Mouse (Mus musculus) ES-CJ7 (cell line): Measurements from ENCODE around the gene Cyp4f16.
A peak's percentile ranks its signal among the peaks of the same experiment; 100 is the strongest.
"Not testable (repeated sequence)": the region's sequence is repeated elsewhere in the genome, so short reads cannot be mapped to it uniquely, and the experiment has no call there.

Experiments
- DNase-seq: peaks from one replicate; pipeline ENCODE4 v3.0.0; 2011; ENCODE audit warnings: low read depth, low spot score

Gene Cyp4f16

DNA sequence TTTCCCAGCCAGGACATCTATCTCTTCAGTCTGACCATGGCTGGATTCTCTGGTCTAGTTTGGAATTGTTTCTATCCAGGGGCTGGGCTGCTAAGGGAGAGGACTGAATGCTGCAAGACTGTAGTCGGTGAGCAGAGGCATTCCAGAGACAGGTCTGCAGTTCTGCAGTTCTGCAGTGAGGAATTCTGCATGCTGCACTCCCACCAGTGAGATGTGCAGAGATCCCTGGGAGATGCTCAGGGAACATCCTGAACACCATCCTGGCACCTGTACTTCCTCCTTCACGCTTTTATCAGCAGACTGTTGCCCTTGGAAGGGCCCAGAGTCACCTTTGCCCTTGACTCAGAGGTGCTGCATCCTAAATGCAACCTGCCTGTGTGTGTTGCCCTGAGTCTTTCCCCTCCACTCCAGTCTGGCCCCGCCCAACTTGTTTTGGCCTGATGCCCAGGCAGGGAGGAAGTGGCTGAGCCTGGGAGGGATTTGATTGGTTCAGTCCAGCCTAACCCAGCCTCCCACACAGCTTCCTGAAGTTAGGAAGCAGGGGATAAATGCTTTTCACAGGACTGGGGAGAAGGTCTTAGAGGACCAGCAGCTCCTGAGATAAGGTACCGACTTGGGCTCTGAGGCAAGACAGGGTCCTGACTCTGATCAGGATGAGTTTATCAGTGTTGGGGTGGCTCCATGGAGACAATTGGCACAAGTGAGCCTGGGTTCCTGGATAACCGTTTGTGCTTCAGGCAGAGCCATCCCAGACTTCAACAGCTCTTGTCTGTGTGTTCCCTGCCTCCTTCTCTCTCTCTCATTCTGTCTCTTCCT, at the start of gene Cyp4f16:
Gene Cyp4f16 (plus strand): TSS at position 508 of the 816 bp plus-strand sequence.
- peak; percentile 84 for DNase-seq

DNA sequence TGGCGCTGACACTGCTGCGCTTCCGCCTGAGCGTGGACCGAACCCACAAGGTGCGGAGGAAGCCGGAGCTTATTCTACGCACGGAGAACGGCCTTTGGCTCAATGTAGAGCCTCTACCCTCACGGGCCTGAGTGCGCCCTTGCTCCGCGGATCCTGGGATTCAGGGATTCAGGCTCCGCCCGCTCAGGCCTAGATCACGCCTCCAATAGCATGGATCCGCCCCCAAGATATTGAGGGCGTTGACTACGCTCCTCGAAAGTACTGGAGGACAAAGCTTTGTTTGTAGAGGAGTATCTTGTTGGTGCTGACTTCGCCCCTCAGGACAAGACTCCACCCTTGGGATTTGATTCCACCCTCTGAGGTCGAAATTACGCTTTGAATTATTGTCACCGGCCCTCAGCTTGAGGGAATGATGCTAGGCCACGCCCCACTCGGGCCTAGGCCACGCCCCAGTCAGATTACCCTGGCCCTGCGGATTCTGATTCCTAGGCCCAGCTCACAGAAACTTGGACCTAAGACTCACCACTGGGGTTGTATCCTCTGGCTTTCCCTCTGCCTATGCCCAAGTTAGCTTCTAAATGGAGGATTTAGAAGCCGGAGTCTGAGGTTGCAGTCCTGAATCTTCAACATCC, 43.9 kb upstream of the Cyp4f16 start:
- DNase-seq = peak; percentile 82

- DNase-seq = peak; percentile 72
Measured at GRCm38 (mm10) chr17:32494601-32495000, 41.8 kb upstream of the Cyp4f16 start.

DNA sequence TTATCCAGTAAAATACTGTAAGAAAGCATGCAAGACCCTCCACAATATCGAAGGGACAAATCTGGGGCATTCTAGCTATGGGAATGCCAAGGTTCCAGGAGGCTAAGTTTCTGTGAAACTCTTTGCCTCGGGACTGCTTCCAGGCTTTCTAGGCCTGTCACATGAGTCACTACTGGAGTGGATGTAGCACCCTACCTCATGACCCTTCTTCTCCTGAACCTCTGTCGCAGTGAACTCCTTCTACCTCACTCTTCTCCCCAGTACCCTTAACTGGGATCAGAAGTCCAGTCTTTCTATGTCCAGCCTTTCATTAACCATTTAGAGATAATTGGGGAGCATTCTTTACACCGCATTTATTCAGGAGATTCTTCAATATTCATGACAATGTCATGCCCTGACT, 35.8 kb upstream of the Cyp4f16 start:
- not testable (repeated sequence) for DNase-seq

GRCm38 (mm10) chr17:32501051-32501450, 35.3 kb upstream of the Cyp4f16 start:
- no peak for DNase-seq

GRCm38 (mm10) chr17:32503111-32503510, 33.2 kb upstream of the Cyp4f16 start:
- DNase-seq = no peak

DNA sequence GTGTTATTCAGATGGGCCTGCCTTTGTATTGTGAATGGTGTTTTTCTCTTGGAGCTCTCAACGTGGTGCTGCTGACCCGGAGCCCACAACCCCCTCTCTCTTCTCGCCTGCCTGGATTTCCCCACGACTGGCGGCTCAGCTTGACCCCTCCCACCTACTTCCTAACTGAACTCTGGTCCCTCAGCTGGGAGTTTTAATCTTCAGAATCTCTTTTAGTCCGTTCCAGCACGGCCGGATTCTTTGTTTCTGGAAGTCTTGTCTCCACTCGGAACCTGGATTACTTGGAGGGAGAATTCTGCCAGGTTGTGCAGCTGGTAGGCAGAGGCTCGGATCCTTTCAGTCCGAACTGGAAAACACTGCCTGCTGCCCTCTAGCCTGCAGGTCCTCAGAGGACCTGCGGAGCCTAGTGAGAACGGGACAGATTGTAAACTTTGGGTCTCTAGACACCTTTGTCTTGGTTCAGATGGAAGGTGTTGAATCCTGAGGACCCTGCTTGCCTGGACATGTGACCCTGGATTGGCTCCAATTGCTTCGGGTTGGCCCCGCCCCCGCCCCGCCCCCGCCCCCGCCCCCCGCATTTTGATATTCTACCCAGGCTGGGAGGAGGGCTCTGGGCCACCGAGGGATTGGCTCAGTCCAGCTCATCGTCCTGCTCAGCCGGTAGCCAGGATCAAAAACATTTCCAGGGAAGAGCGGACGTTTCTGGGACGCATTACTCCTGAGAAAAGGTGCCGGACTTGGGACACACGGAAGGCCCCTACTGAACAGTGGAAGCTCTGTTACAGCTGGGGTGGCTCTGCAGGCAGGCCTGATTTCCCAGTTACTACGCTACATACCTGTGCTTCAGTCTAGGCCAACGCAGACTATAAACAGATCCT, 30.3 kb upstream of the Cyp4f16 start, which contains the start of gene Cyp4f17:
Gene Cyp4f17 (plus strand): TSS at position 200 of the 878 bp plus-strand sequence.
- peak; percentile 58 for DNase-seq

GRCm38 (mm10) chr17:32506729-32507245, 29.6 kb upstream of the Cyp4f16 start:
- no peak for DNase-seq

- DNase-seq = peak; percentile 41
Measured at GRCm38 (mm10) chr17:32516126-32516525, 20.2 kb upstream of the Cyp4f16 start.

DNA sequence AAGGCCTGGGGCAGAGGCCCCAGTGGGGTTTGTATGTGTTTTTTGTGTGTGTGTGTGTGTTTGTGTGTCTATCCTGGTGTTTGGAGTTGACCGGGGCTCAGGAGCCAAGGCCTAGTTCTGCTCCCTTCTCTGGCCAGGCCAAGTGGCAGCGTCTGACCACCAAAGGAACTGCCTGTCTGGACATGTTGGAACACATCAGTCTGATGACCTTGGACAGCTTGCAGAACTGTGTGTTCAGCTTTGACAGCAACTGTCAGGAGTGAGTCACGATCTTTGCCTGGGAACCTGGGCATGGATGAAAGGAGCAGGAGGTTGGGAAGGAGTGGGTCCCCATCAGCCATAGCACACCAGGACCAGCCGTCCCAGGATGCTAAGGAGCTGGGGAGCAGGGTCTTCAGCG, 14.4 kb upstream of the Cyp4f16 start:
- no peak for DNase-seq

- DNase-seq = no peak
Measured at GRCm38 (mm10) chr17:32522386-32522785, 14.0 kb upstream of the Cyp4f16 start.

- no peak for DNase-seq
Measured at GRCm38 (mm10) chr17:32522816-32523215, 13.5 kb upstream of the Cyp4f16 start.

DNA sequence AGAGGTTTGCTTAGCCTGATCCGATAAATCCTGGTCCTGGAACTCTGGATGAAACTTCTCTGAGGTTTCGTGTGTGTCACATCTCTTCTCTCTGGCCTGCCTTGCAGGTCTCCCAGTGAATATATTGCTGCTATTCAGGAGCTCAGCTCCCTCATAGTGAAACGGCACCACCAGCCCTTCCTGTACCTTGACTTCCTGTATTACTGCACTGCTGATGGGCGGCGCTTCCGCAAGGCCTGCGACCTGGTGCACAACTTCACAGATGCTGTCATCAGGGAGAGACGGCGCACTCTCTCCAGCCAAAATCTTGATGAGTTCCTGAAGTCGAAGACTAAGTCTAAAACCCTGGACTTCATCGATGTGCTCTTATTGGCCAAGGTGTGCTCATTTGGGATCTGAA, 12.5 kb upstream of the Cyp4f16 start:
- no peak for DNase-seq

GRCm38 (mm10) chr17:32526341-32526740, 10.0 kb upstream of the Cyp4f16 start:
- DNase-seq = not testable (repeated sequence)

GRCm38 (mm10) chr17:32527748-32528147, 8.6 kb upstream of the Cyp4f16 start:
- DNase-seq = no peak

GRCm38 (mm10) chr17:32528408-32529337, 7.7 kb upstream of the Cyp4f16 start:
- DNase-seq = peak; percentile 83

GRCm38 (mm10) chr17:32532356-32532755, 4.0 kb upstream of the Cyp4f16 start:
- DNase-seq = not testable (repeated sequence)

GRCm38 (mm10) chr17:32534068-32534467, 2.3 kb upstream of the Cyp4f16 start:
- DNase-seq = no peak

- DNase-seq = no peak
Measured at GRCm38 (mm10) chr17:32536867-32537250, 501 bp downstream of the Cyp4f16 start.

DNA sequence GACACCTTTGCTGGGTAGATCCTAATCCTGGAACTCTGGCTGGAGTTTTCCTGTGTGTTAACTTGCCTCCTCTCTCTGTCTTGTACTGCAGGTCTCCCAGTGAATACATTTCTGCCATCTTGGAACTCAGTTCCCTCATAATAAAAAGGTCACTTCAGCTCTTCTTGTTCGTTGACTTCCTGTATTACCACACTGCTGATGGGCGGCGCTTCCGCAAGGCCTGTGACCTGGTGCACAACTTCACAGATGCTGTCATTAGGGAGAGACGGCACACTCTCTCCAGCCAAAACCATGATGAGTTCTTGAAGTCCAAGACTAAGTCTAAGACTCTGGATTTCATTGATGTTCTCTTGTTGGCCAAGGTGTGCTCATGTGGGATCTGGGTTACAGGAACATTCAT, 8.4 kb downstream of the Cyp4f16 start:
- not testable (repeated sequence) for DNase-seq

- DNase-seq = not testable (repeated sequence)
Measured at GRCm38 (mm10) chr17:32550377-32550776, 14.0 kb downstream of the Cyp4f16 start.
